Mouse (Mus musculus): ENCODE data around the gene Stat2.

Gene Stat2

GRCm38 (mm10) chr10:128338948-128339347 lies 68.6 kb downstream of the Stat2 start:
- no peak for DNase-seq (ENCODE audit: low spot score in 2 of 2)

- DNase-seq (ENCODE audit: low spot score in 2 of 2): no peak
Observed at GRCm38 (mm10) chr10:128340257-128340656, 69.9 kb downstream of the Stat2 start.

Data from spleen, postnatal 4 days (tissue).